Mouse (Mus musculus): ENCODE data around the gene Tmem255b.

Gene Tmem255b

DNA sequence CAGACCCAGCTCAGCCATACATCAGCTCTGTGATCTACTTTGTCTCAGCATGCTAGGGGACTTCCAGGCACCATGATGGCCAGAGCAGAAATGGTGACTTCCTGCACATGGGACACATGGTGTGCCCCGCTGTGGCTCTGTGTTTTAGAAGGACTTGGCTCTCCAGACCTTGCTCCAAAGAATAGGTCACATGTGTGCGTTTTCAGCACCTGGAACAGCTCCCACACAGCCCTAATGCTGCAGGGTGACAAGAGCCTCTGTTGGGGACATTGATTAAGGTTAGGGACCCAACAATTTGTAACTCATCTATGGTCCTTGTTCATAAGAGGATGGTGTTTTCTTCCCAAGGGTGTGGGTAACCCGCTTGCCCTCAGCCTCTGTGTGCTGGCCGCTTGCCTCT is 13.2 kb downstream of the Tmem255b start:
- no peak for DNase-seq

DNA sequence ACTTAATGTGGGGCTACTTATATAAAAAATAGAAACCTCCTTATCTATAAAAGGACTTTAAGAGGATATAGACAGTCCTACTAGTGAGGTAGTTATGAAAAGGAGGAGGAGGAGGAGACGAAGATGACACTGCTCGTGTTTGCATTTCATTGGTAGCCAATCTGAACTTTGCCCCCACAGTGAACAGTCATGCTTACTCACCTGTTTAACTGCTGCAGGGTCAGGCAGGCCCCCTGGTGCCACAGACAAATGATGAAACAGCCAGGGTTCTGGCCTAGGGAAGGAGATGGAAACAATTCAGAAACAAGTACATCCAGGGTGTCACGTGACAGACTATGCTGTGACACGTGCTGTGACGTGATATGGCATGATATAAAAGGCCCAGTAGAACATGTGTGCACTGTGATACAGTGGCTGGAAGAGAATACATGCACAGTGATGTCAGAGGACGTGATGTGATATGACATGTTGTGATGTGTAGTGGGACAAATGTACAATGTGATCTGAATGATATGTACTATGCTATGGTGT is 16.8 kb downstream of the Tmem255b start:
- DNase-seq, result no peak

DNA sequence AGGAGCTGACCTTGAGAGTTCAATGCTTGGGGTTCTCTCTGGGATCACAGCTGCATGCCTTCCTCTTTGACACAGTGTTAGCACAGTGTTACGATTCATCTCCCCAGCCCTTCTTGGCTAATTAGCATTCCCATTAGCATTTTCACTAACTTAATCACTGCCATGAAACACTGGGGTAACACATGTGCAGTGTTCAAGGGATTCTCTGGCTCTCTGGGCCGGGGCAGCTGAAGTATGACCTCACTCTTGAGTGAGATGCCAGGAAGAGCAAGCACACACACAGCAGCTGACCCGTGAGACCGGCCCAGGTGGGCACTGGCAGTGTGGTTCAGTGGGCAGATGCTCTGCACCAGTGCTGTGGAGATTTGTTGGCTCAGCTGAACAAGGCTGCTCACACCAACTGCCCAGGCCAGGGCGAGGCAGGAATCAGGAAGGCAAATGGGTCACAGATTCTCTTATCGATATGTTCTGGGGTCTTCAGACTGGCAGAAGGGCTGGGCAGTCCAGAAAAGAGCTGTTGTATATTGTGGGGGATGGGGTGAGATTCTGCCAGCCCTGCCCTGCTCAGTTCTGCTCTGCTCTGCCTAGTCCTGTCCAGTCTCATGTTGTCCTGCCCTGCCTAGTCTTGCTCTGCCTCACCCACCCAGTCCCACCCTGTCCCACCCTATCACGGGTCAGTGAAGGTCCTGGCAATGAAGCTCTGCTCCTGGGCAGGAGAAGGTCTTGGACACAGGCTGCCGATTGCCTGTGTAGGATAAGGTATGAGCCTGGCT is 19.5 kb downstream of the Tmem255b start:
- DNase-seq, result no peak

DNA sequence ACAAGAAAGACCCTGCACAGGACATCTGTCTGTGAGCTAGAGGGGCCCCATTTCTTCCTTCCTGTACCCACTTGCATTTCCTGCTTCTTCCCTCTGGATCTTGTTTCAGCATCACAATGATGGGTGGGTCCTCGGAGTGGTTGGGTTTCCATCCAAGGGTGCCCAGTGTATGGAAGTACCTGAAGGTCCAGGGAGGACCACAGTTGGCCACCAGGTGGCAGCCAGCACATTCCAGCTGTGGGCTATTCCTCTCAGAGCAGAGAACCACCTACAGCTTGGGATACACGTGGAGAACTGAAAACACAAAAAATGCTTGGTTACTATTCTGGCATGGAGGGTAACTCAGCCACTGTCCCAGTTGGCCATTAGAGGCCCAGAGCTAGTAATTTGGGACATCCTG is 20.3 kb downstream of the Tmem255b start:
- DNase-seq, result no peak

DNA sequence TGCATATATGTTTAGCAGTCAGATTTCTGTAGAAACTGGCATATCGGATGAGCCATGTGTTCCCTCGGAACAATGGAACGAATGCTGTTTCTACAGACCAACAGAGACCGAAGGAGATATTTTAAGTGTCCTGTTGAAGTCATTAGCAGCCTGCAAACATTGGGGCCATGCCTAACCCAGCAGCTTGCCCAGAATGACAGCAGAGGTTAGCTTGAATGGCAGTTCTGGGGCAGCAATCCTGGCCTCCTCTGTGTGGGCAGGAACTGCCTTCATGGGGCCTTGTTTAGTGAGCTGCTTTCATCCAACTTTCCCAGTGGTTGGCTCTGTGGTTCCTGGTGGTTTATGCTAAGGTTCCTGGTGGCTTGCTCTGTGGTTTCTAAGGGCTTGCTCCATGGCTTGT is 24.4 kb downstream of the Tmem255b start:
- DNase-seq, result no peak

DNA sequence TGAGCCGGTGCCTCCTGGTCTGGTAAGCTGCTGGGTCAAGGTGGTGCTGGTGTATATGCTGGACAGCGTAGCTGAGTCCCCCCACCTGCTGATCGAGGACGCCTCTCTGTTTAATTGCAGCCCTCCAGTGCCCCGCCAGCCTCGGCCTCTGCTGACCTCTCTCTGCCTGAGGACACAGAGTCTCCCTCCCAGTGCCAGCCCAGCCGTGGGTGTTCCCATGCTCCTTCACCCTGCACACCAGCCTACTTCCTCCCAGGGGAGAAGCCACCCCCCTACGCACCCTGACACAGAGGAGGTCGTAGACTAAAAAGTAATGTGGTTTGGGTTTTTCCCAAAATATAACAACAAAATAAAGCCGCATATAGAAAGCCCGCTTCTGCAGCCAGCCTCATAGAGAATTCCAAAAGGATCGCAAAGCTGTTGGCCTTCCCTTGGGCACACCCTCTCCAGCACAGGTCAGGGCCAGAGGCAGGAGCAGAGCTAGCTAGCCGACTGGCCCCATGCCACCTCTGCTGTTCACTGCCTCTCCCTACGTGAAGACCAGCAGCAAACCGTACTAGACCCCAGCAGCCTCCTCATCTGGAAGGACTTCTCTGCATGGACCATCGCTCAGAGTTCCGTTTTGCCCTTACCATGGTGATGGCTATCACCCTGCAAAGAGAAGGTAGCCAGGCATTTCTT is 26.2 kb downstream of the Tmem255b start:
- peak; percentile 95 for DNase-seq

DNA sequence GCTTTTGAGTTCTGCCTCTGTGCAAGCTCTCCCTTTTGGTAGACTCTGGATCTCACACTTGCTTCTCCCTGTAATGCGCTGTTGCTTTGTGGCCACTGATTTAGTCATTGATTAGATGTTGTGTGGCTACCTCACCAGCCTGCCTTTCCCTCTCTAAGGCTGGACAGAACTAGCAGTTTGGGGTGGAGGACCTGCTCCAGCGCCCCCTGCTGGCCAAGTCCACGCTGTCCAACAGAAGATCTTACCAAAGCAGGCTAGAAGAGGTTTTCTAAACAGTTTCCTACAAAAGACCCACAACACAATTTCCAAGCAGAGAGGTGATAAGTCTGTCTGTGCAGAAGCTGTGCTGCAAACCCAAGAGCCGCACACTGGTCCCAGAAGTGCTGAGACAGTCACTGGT is 26.9 kb downstream of the Tmem255b start:
- peak; percentile 95 for DNase-seq

DNA sequence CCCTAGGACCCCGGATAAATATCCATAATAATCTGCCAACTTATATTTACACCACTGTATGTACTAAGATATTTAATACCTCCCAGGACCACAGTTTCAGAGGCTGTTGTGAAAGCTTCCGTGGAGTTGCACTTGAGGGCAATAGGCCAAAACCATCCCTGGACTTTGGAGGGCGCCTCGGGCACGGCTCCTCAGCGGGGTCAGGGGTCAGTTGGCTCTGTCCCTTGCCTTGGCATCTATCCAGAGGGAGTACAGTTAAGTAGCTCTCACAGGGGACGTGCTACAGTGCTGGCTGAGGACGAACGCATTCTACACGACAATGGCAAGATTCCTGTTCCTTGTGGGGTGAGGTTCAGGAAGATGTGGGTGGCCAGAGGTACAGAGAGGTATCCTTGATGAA is 27.4 kb downstream of the Tmem255b start:
- peak; percentile 96 for DNase-seq

DNA sequence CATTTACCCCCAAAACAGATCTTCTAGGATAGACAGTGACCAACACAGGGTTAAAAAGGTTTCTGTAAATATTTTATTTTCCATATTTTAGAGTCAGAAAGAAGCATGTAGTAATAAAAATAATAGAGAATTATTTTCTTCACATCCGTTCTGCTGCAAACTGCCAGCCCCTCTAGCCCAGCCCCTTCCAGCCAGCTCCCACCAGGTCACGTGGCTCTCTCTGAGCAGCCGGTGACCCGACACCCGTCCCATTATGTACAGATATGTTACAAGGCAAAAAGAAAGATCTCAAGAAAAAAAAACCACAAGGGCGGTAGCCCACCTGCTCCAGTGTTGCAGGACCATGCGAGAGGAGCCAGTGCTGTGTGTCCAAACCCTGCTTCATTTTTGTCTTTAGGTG is 30.3 kb downstream of the Tmem255b start:
- no peak for DNase-seq

DNA sequence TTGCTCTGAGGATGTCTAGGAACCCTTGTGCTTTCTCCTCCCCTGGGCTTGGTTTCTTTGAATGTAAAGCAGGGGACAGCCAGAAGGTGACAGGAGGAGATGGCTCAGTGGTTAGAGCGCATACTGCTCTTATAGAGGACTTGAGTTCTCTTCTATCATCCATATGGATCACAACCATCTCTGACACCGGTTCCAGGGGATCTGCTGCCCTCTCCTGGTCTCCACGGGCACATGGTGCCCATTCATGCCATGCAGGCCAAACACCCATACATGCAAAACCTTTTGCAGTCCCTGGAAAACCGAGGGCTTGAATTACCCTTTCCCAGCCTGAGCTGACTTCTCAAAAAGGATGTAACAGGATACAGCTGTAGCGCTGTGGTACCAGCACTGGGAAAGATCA is 32.0 kb downstream of the Tmem255b start:
- peak; percentile 86 for DNase-seq

DNA sequence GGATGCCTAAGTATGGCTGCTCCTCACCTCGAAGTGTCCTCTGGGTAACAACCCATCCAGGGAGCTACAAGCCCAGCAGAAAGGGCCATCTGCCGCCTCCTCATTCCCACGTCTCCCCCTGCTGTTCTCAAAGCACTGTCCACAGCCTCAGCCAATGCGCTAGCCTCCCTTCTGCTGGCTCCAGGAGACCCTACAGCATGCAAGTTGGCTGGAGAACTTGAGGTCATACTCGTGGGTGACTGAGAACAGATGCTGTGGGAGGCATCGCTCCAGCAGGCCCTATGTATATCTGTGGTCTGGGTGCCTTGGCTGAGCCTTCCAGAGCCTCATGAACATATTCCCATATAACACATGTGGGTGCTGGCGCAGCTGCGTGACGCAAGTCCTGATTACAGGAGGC is 33.7 kb downstream of the Tmem255b start:
- DNase-seq, result peak; percentile 89

DNA sequence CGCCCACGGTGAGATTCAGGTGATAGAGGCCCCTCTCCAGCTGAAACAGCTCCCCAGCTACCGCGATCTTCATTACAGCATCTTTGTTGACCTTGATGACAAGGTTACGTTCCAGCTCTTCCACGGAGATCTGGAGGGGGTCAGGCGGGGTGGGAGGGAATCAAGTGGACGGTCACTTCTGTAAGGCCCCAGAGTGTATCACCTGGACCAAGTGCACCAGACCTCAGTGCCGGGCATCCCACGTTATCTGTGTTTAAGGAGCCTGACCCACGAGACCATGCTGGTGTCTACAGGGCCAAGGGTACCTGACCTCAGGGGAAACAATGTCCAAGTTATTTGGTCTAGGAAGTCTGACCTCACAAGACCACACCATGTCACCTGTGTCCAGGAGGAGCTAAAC is 36.5 kb downstream of the Tmem255b start:
- DNase-seq, result peak; percentile 91

DNA sequence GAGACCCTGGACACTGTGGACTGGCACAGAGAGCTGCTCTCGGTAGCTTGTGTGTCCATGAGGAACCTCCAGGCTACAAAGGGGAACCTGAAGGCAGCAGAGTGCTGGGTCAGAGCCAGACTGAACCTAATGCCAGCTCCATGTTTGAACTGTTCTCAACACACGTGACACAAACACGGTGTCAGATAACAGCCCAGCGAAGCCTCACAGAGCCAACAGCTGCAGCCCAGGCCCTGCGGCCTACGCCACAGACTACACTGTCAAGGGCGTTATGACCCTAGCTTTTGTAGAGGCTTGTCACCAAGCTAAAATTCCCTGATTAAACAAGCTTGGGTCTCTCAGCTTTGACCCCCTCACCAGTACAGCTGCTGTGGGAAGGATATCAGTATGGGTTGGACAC is 37.3 kb downstream of the Tmem255b start:
- peak; percentile 95 for DNase-seq

DNA sequence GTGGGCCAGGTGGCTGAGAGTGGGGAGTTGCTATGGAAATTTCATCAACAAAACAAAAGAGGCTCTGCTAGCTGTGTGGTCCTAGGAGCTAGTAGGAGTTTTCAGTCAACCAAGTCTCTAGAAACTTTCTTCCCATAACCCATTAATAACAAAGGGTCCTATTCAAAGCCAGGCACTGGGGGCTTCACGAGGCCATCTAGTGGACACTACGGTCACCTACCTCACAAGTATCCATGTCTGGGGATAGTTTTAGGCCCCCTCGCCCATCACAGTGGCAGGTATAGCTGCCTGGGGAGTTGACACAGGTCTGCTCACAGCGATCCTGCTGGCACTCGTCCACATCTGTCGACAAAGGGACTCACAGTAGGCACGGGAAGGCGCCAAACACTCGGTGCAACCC is 40.9 kb downstream of the Tmem255b start:
- no peak for DNase-seq

DNA sequence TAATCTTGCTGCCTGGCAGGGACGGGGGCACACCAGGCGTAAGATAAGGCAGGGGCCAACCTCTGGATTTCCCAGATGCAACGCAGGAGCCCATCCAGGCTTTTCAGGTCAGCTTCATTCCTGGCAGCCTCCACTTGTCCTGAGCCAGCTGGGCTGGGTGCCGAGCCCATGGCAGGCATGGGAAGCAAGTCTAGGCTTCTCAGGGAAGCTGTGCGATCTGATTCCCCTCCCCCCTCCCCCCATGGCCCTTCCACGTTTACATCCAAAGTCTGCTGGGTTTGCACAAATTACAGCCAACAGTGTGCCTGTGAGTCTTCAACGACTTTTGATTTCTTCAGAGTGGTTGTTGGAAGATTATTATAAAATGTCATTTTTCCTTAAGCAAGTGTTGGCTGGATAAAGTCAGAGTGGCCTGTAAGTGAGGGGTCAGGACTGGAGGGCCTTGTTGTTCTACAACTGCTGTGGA is 46.1 kb downstream of the Tmem255b start:
- peak; percentile 96 for DNase-seq

DNA sequence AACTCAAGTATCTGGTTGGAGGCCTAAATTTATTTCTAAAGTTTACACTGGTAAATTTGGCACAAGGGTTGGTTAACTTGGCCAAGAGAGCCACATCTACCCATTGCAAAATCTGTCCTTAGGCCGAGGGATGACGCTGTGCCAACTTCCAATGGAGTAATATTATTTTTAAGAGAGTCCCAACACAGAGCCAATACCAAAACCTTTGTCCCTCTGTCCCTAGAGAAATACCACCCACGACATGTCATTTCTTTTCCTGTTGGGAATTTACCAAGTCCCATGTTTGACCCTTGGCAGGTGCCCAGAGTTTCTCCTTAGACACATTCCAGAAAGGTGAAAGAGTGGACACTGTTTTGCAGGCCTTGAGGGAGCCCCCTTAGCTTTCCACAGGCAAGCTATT is 46.6 kb downstream of the Tmem255b start:
- DNase-seq, result no peak

DNA sequence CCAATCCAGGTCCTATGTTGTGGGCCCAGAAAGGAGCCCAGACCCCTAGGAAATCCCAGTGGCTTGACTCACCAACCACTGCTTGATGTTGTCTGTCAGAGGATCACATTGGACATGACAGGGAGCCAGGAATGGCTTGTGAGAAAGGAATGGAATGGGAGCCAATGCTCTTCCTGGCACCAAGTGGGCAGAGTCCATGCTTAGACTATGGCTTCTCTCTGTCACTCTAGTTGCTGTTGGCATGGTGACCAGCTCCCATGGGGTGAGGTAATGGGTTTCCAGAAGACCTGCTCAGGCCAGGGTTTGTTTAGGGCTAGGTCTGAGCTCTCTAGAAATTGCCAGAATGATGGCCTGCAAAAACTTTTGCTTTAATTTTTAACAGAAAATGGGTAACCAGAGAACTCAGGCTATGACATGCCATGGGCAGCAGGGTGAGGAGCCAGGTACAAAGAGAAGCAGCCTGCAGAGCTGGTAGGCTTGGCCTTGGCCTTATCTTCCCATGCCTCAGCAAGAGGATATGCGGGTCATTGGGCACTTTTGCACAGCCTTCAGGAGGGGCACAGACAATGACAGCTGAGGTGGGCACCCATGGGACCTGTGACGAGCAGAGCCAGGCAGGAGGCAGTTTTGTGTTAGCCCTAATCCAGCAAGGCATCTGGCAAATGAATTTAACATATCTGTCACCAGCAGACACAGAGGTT is 47.3 kb downstream of the Tmem255b start:
- peak; percentile 92 for DNase-seq

DNA sequence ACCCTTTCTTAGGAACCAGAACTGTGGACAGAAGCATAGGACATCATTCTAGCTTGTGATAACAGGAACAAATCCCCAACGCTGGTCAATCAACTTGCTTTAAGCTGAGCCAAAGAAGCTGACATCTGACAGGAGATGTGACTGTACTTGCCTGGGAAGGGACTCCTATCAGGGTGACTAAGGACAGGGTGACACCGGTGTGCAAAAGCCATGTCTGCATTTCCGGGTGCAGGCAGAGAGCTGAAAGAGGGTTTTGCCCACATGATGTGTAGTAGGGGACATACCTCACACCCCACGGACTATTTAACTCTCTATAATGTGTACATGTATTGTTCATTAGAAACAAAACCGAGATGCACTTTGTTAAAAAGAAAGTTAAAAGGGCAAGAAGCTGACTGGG is 48.2 kb downstream of the Tmem255b start:
- DNase-seq, result peak; percentile 85

DNA sequence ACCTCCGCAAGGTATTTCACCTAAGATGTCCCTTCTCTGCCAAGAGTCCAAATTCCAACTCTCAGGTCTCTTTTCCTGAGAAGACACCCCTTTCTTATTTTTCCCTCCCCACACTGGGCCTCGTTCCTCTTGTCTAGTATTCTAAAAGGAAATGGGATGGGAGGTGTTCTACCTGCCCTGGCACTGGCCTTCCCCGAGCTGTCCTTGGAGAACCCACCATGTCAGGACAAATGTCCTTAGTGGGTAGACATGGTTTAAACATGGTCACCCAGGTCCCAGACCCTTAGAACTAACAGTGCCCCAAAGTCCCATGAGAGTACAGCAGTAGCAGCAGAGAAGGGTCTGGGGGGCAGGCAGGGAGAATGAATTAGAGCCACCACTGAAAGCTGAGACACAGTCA is 54.4 kb downstream of the Tmem255b start:
- DNase-seq, result peak; percentile 92

DNA sequence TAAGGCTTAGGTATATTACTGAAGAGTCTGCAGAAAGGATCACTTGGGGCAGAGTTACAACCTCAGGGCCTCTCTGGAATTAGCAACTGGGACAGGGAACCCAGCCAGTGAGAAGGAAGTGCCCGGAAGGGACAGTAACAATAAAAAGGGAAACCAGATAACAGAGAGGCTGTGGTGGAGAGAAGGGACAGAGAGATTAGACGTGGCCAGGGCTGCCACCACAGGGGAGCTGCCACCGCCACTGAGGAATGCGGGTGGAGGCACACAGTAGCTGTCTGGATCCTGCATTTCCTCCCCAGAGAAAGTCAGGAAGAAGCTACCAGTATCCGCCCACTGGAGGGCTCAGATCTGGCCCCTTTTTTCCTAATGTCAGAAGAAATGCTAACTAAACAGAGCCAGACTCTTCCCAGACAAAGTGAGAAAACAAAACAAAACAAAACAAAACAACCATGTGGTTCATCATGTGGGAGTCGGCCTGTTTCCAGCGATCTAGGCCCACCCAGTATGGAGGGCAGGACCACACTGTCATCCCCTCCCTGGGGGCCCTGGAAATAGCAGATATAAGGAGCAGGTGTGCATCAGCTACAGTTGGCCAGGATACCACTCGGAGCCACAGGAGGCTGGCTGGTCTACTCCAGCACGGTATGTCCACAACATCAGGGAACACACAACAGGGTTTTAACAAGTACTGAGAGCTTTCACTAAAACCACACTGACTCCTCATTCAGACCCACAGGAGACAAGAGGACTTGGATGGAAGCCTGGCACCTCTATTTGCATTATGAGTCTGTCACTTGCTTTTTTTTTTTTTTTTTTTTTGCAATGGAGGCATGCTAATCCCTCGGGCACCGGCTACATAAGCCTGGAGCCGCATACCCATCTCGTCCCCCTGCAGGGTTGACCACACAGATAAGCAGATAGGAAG is 55.3 kb downstream of the Tmem255b start:
- peak; percentile 97 for DNase-seq

DNA sequence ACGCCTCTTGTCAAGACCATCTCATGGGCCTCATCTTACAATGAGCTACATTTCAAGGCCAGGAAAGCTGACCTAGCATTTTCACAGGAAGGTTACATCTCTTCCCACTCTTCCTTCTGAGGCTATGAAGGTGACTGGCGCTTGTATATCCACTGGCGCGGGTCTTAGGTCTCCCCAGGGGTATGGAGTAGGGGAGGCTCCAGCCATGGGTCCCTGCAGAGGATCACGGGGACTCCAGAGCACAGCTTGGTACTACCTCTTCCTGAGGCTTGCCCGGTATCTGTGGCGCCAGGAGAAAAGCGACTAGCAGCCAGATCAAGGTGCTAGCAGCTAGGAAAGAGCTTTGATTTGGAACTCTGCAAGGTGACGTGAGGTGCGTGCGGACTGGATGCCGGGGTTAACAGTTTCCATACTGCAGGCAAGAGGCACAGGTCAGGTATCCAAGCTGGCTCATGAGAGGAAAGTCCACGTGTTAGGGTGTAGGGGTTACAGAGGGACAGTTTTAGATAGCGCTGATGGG is 56.6 kb downstream of the Tmem255b start:
- peak; percentile 92 for DNase-seq
